Mouse (Mus musculus): ENCODE results near the gene Smg9.

Gene Smg9

GRCm38 (mm10) chr7:24399256-24400081 lies at the start of gene Smg9:
Gene Smg9, plus strand, starts transcription at chr7:24399619.
- DNase-seq, result peak; percentile 96

DNA sequence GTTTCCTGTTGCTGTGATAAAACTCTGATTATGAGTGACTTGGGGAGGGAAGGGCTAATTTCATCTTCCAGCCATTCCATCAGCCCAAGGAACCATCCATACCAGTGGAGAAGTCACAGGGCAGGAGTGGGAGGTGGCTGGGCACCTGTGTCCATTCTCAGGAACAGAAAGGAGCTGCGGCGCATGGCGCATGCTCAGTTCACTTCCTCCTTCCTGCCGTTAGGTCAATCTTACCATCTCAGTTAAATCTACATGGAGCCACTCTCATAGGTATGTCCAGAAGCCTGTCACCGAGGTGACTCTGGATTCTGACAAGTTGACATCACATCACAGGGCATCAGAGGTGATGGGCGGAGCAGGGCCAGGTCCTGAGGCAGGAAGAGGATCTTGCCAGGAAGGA lies 43.8 kb upstream of the Smg9 start:
- DNase-seq, result no peak

DNA sequence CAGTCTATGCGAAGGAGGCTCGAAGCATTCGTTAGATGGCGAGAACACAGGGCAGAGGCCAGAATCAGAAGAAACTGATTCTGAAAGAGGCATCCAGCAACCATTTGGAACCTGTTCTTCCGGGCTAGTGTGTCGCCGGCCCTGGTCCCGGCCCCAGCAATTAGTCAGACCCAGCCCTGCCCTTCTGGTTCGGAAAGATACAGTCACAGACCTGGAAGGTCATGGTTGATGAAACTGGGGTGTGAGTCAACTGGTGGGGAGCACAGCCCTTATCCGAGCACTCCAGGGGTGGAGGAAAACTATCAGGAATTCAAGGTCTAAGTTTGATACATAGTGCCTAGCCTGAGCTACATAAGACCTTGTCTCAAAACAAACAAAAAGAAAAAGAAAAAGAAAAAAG lies 43.3 kb upstream of the Smg9 start:
- DNase-seq, result no peak

GRCm38 (mm10) chr7:24357899-24358298 lies 41.5 kb upstream of the Smg9 start:
- no peak for DNase-seq

- DNase-seq, result no peak
Observed at GRCm38 (mm10) chr7:24359269-24359668, 40.1 kb upstream of the Smg9 start.

GRCm38 (mm10) chr7:24361001-24361400 lies 38.4 kb upstream of the Smg9 start:
- DNase-seq, result no peak

DNA sequence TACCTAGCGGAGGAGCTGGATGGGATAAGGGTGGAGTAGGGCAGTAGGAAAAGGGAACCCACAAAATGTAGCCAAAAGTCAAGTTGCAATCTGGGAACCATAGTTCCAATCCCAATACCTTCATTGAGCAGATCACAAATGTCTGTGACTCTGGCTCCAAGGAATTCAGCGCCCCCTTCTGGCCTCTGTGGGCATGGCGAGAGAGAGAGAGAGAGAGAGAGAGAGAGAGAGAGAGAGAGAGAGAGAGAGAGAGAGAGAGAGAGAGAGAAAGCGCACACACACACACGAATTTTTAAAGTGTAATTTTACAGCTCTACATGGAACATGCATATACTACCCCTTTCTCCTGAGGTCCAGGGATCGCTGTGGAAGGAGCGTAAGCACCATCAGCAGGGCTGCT lies 36.2 kb upstream of the Smg9 start:
- DNase-seq, result no peak

DNA sequence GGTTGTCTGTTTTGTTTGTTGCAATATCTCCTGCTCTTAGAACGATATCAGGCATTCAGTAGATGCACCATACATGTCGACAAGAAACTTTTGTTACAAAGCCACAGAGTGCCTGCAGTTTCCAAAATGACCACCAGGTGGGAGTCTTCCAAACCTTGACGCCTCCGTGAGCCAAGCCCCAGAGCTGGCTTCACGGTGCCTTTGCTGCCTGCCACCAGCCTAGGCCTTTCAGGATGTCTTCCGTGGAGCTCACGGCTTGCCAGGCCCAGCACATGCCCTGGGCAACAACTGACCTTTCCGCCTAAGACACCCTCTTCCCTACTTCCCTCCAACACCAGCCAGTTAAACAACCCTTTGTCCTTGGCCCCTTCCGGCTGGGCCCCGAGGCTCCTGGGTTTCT lies 34.6 kb upstream of the Smg9 start:
- peak; percentile 50 for DNase-seq

- no peak for DNase-seq
Observed at GRCm38 (mm10) chr7:24365258-24366014, 34.0 kb upstream of the Smg9 start.

DNA sequence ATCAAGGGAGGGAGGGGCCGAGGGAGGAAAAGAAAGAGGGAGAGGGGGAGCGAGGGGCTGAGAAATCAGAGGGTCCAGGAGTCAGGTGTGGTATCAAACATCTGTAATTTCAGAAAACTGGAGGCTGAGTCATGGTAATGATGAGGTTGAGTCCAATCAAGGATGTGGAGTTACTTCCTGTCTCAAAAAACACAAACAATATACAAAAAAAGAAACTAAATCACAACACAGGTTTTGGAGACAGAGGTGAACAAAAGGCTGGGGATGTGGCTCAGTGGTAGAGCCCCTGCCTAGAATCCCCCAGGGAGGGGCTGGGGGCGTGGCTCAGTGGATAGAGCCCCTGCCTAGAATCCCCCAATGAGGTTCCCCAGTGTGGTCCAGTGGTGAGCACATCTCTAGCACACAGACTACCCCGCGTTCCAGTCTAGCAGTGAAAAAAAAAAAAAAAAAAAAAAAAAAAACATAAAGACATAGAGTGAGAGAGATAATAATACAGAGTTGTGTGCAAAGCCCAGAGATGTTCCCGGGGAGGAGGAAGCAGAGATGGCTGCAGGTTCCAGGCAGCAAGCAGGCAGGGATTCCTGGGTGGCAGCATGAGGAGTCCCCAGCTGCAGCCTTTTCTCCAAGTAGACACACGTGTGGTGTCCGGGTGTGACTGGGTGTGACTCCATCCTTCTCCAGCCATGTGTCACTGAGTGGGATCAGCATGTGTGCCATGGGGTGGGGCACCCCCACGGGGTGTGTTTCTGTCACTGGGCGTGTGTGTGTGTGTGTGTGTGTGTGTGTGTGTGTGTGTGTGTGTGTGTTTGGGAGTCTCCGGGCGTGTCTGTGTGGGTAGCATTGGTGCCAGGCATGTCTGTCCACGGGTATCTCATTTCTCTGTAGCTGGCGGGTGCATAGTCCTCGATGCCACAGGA lies 32.4 kb upstream of the Smg9 start:
- DNase-seq, result no peak

DNA sequence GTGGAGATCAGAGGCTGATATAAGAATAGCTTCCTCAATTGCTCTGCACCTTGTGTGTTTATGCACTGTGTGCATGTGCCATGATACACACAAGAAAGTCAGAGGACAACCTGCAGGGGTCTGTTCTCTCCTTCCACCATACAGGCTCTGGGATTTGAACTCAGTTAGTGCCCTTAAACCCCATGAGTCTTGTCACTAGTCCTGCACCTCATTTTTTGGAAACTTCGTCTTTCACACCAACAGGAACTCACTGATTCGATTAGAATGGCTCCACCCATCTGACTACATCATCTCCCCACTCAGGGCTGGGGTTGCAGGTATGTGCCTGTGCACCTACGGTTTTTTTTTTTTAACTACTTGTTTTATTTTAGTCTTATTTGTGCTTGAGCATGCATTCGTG lies 31.2 kb upstream of the Smg9 start:
- no peak for DNase-seq

GRCm38 (mm10) chr7:24368946-24369345 lies 30.5 kb upstream of the Smg9 start:
- DNase-seq, result no peak

DNA sequence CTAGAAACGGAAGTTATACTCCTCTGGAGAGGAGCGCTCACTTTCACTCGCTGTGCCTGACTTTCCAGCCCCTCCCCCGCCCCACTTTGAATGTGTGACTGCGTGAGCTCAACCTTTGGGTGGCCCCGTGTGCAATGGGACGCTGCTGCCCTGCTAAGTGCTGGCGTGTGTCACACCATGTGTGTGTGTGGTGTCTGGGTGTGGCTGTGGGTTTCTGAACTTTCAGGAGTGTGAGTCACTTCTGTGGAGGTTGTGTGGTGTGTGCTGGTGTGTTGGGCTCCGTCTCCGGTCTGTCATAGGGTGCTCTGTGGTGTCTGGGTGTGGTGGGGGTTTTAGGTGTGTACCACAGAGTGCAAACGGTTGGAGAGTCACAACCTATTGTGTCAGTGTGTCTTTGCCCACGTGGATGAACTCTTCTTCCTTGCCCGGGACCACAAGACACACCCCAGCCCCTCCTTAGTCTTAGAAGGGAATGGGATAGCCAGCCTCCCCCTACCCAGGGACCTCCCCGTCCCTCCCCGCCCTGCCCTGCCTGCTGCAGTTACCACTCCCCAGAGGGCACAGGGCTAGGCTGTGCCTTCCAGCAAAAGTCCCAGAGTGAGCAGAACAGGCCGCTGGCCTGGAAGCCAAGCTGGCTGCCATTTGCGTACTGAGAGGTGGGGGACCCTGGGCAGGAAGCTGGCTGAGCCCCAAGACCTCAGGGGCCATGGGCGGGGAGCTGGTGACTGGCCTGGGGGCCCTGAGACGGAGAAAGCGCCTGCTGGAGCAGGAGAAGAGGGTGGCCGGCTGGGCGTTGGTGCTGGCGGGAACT lies 29.5 kb upstream of the Smg9 start, which contains the start of gene Kcnn4:
Gene Kcnn4 (plus strand): TSS at position 533 of the 811 bp plus-strand sequence.
- DNase-seq, result no peak

GRCm38 (mm10) chr7:24371012-24371808 lies 28.2 kb upstream of the Smg9 start:
- DNase-seq, result no peak

- DNase-seq, result no peak
Observed at GRCm38 (mm10) chr7:24371809-24372145, 27.6 kb upstream of the Smg9 start.

GRCm38 (mm10) chr7:24372300-24372699 lies 27.1 kb upstream of the Smg9 start:
- DNase-seq, result no peak

GRCm38 (mm10) chr7:24372786-24373185 lies 26.6 kb upstream of the Smg9 start:
- no peak for DNase-seq

DNA sequence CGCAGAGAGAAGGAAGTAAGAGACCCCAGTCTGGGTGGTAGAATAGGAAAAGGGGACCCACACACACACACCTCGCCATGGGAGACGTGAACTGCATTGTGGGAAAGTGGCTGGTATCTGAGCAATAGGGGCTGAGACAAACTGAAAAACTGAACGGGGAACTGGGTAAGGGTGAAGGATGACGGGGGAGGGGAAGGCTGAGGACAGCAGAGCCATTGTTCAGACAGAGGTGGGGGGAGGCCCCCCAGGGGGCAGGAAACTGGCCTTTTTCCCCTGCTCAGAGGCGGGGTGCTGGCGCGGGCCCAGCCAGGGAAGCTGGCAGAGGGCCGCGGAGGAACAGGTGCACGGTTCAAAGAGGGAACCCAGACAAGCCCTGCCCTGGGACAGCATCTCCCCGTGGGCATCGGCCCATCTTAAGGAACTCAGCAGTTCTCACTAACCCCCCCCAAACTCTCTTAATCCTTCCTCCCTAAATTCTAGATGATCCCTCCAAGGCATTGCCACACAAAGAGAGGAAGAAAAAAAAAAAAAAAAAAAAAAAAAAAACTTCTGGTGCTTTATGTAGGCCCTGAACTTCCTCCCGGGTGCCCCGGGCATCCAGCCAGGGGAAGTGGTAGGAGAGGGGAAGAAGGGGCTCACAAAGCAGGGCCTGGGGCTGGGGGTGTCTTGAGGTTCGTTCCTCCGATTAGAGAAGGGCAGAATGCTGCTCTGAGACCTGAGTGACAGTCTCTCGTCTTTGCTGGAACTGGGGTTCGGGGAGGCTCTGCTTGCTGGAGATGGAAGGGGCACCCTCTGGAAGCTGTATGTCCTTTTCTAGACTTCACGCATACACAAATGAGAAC lies 25.7 kb upstream of the Smg9 start:
- no peak for DNase-seq

- DNase-seq, result no peak
Observed at GRCm38 (mm10) chr7:24376456-24376855, 23.0 kb upstream of the Smg9 start.

- no peak for DNase-seq
Observed at GRCm38 (mm10) chr7:24377091-24377865, 22.1 kb upstream of the Smg9 start.
